Mouse (Mus musculus): ENCODE measurements around the gene Lcn5. TPM values are rescaled to one million over a fixed set of nuclear protein-coding genes. Genes with fewer than 3 reads are reported as not detected.
"Not testable (repeated sequence)": the region's sequence is repeated elsewhere in the genome, so short reads cannot be mapped to it uniquely, and the experiment has no call there.

Gene Lcn5
- polyA plus RNA-seq, 1 experiment from 2014 or later = not detected

DNA sequence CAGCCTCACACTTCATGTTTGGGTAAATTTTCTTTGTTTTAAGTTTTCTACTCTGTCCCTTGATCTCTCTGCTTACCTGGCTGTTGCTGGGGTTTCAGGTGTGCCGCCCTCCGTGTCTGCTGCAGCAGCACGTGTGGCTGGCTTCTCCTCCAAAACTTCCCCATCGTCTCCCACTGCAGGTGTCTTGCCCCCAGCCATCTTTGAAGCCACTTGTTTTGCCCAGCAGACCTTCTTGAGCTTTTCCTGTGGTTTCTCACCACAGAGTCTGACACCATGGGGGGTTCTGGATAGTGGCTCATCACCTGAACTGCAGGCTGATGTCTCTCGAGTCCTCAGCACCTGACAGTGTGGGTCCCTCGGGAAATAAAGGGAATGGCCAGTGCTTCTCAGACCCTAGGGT, 21.8 kb downstream of the Lcn5 start:
- WGBS = 74% methylated on average over 6 of the region's 6 CpGs

DNA sequence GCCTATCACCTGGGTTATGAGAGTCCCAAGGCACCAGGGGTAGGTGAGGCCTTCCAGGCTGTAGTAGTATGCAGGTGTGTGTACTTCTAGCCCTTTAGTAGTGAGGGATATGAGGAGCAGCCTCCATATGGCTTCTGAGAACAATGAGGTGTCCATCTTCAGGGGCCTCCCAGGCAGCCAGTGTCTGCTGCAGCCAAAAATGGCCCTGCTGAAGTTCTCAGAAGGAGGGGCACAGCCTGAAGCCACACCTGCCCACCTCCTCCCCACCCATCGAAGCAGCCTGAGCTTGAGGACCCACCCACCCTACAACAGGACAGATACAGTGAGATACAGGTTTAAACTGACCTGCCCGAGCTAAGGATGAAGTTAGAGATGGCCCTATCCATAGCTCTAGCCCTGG, 24.7 kb downstream of the Lcn5 start, which contains the start of gene Lcn10:
TSS of gene Lcn10 (plus strand) at position 301 of the 400 bp plus-strand sequence.
- Histone ChIP-seq H3K27ac (no peak within 1 kb of the TSS), H3K9ac (no peak within 1 kb of the TSS), H3K4me1 (0 out of 2 replicates have a peak, but pooled peaks cover 3% of the 10 kb centered on the region), H3K9me3 (no peaks in the 10 kb centered on the region), H3K27me3 (0 out of 2 replicates have a peak, but pooled peaks cover 3% of the 10 kb centered on the region), H3K4me3 (no peak within 1 kb of the TSS), H3K36me3 (no peaks in the 10 kb centered on the region), H3K4me2 (no peak within 1 kb of the TSS)
- ATAC-seq (ENCODE audit: insufficient number of reproducible peaks, insufficient read depth, low FRiP score, low TSS enrichment, low read depth) = no peak
- 68% methylated on average over 2 of the region's 2 CpGs for WGBS

More for the DNA sequence above, 21.8 kb downstream of the Lcn5 start:
- H3K9ac ChIP-seq = no peak overlapping the region
- no peak overlapping the region for H3K4me2 ChIP-seq
- H3K36me3 ChIP-seq = no peaks in the 10 kb centered on the region
- H3K9me3 ChIP-seq = no peaks in the 10 kb centered on the region
- no peak overlapping the region for H3K27ac ChIP-seq
- no peak for ATAC-seq (ENCODE audit: insufficient number of reproducible peaks, insufficient read depth, low FRiP score, low TSS enrichment, low read depth)
- H3K4me3 ChIP-seq = no peak overlapping the region
- H3K27me3 ChIP-seq = 0 out of 2 replicates have a peak, but pooled peaks cover 1% of the 10 kb centered on the region
- 0 out of 2 replicates have a peak, but pooled peaks cover 3% of the 10 kb centered on the region for H3K4me1 ChIP-seq

- Histone ChIP-seq H3K4me1 (no peaks in the 10 kb centered on the region), H3K9me3 (no peaks in the 10 kb centered on the region)
- 45% methylated on average over 2 of the region's 4 CpGs for WGBS
Observed at GRCm38 (mm10) chr2:25686941-25687340, 29.2 kb downstream of the Lcn5 start.

GRCm38 (mm10) chr2:25694605-25695004, 36.9 kb downstream of the Lcn5 start:
- Histone ChIP-seq H3K27me3 (no peaks in the 10 kb centered on the region), H3K9ac (no peak overlapping the region), H3K36me3 (no peaks in the 10 kb centered on the region), H3K4me1 (no peaks in the 10 kb centered on the region), H3K4me3 (no peak overlapping the region), H3K4me2 (no peak overlapping the region), H3K27ac (no peak overlapping the region), H3K9me3 (no peaks in the 10 kb centered on the region)
- no peak for ATAC-seq (ENCODE audit: insufficient number of reproducible peaks, insufficient read depth, low FRiP score, low TSS enrichment, low read depth)

More at GRCm38 (mm10) chr2:25686941-25687340, 29.2 kb downstream of the Lcn5 start:
- H3K27ac ChIP-seq = no peak overlapping the region
- H3K4me3 ChIP-seq = no peak overlapping the region
- no peak overlapping the region for H3K9ac ChIP-seq
- H3K36me3 ChIP-seq = no peaks in the 10 kb centered on the region
- 0 out of 2 replicates have a peak, but pooled peaks cover 3% of the 10 kb centered on the region for H3K27me3 ChIP-seq
- no peak for ATAC-seq (ENCODE audit: insufficient number of reproducible peaks, insufficient read depth, low FRiP score, low TSS enrichment, low read depth)
- H3K4me2 ChIP-seq = no peak overlapping the region

- 63% methylated on average over 4 of the region's 4 CpGs for WGBS
- H3K9me3 ChIP-seq = no peaks in the 10 kb centered on the region
Observed at GRCm38 (mm10) chr2:25696951-25697350, 39.2 kb downstream of the Lcn5 start.

GRCm38 (mm10) chr2:25698696-25699095, 40.9 kb downstream of the Lcn5 start:
- Histone ChIP-seq H3K4me2 (no peak overlapping the region), H3K27me3 (no peaks in the 10 kb centered on the region), H3K9ac (no peak overlapping the region), H3K4me1 (no peaks in the 10 kb centered on the region), H3K4me3 (no peak overlapping the region), H3K36me3 (no peaks in the 10 kb centered on the region), H3K27ac (no peak overlapping the region), H3K9me3 (no peaks in the 10 kb centered on the region)
- no peak for ATAC-seq (ENCODE audit: insufficient number of reproducible peaks, insufficient read depth, low FRiP score, low TSS enrichment, low read depth)
- 88% methylated on average over 2 of the region's 2 CpGs for WGBS

More at GRCm38 (mm10) chr2:25696951-25697350, 39.2 kb downstream of the Lcn5 start:
- Histone ChIP-seq H3K9ac (no peak overlapping the region), H3K36me3 (no peaks in the 10 kb centered on the region), H3K27ac (no peak overlapping the region), H3K4me3 (no peak overlapping the region), H3K4me2 (no peak overlapping the region), H3K27me3 (no peaks in the 10 kb centered on the region), H3K4me1 (no peaks in the 10 kb centered on the region)
- no peak for ATAC-seq (ENCODE audit: insufficient number of reproducible peaks, insufficient read depth, low FRiP score, low TSS enrichment, low read depth)

DNA sequence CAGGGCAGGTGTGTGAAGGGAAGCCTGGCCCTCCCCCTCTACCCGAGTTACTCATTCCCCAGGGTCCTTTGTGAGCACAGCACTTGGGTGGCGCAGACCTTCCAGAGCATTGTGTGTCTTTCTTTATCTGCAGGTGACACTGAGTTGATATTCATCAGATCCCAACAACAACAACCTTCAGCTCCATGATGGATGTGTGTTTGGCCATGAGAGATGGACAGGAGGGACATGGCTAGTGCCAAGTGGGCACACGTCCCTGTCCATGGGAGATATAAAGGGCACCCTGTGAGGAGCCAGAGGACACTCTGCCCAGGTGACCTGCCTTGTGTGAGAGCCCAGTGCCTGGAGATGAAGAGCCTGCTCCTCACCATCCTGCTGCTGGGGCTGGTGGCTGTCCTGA, 42.0 kb downstream of the Lcn5 start, which contains the start of gene Obp2a:
TSS of gene Obp2a (plus strand) at position 301 of the 400 bp plus-strand sequence.
- H3K27me3 ChIP-seq; H3K27ac ChIP-seq; ATAC-seq (ENCODE audit: insufficient number of reproducible peaks, insufficient read depth, low FRiP score, low TSS enrichment, low read depth); H3K4me1 ChIP-seq; H3K4me2 ChIP-seq; H3K4me3 ChIP-seq; H3K9ac ChIP-seq; H3K9me3 ChIP-seq; H3K36me3 ChIP-seq: not testable (repeated sequence)
- 77% methylated on average over 3 of the region's 3 CpGs for WGBS

- no peaks in the 10 kb centered on the region for H3K36me3 ChIP-seq
- no peaks in the 10 kb centered on the region for H3K4me1 ChIP-seq
- H3K4me2 ChIP-seq = no peak overlapping the region
- no peaks in the 10 kb centered on the region for H3K27me3 ChIP-seq
- ATAC-seq (ENCODE audit: insufficient number of reproducible peaks, insufficient read depth, low FRiP score, low TSS enrichment, low read depth) = no peak
- no peak overlapping the region for H3K4me3 ChIP-seq
- H3K27ac ChIP-seq = no peak overlapping the region
- no peaks in the 10 kb centered on the region for H3K9me3 ChIP-seq
- H3K9ac ChIP-seq = no peak overlapping the region
- 85% methylated on average over 5 of the region's 5 CpGs for WGBS
Observed at GRCm38 (mm10) chr2:25701001-25701400, 43.2 kb downstream of the Lcn5 start.

GRCm38 (mm10) chr2:25703706-25704105, 46.0 kb downstream of the Lcn5 start:
- no peak overlapping the region for H3K27ac ChIP-seq
- H3K4me1 ChIP-seq = peaks cover 9% of the 10 kb centered on the region
- H3K9ac ChIP-seq = no peak overlapping the region
- H3K4me3 ChIP-seq = no peak overlapping the region
- ATAC-seq (ENCODE audit: insufficient number of reproducible peaks, insufficient read depth, low FRiP score, low TSS enrichment, low read depth) = no peak
- no peaks in the 10 kb centered on the region for H3K9me3 ChIP-seq
- 85% methylated on average over 4 of the region's 4 CpGs for WGBS
- H3K36me3 ChIP-seq = no peaks in the 10 kb centered on the region
- no peaks in the 10 kb centered on the region for H3K27me3 ChIP-seq
- H3K4me2 ChIP-seq = no peak overlapping the region

- Histone ChIP-seq H3K9me3 (no peaks in the 10 kb centered on the region), H3K4me1 (peaks cover 13% of the 10 kb centered on the region), H3K27me3 (no peaks in the 10 kb centered on the region), H3K4me2 (peak within 1 kb of the TSS; percentile 76), H3K27ac (peak within 1 kb of the TSS; percentile 79), H3K36me3 (no peaks in the 10 kb centered on the region), H3K4me3 (peak within 1 kb of the TSS; percentile 80), H3K9ac (peak within 1 kb of the TSS; percentile 83)
- under 1% methylated on average over 78 of the region's 78 CpGs for WGBS
- peak; percentile 85 for ATAC-seq (ENCODE audit: insufficient number of reproducible peaks, insufficient read depth, low FRiP score, low TSS enrichment, low read depth)
Observed at GRCm38 (mm10) chr2:25706643-25707481, 49.1 kb downstream of the Lcn5 start, which contains the start of gene Bmyc. Gene Bmyc, plus strand, starts transcription at chr2:25706739.

DNA sequence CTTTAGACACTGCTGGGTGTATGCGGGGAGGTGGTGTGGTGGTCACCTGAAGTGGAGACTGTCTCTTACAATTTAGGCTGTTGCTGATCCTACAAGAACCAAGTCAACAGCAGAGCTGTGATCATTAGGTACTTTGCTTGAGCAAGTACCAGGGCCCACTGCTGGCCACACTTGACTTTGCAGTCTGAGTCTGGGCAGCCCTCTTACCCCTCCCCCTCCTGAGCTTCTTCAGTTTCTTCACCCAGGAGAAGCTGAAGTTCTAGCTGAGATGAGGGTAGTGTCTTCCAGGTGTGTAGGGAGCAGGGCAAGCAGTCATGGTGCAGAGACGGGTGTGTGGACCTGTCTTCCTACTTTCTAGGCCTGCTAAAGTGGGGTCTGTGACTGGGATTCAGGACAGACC, 50.4 kb downstream of the Lcn5 start:
- peak overlapping the region; percentile 36; the same call in 1 of the 2 replicates for H3K9ac ChIP-seq
- no peaks in the 10 kb centered on the region for H3K27me3 ChIP-seq
- 67% methylated on average over 2 of the region's 2 CpGs for WGBS
- H3K9me3 ChIP-seq = no peaks in the 10 kb centered on the region
- peaks cover 13% of the 10 kb centered on the region for H3K4me1 ChIP-seq
- H3K27ac ChIP-seq = no peak overlapping the region
- peak overlapping the region; percentile 33 for H3K4me2 ChIP-seq
- no peaks in the 10 kb centered on the region for H3K36me3 ChIP-seq
- 0 out of 2 replicates have a peak overlapping the region, but pooled peaks have one; percentile 1 for H3K4me3 ChIP-seq
- no peak for ATAC-seq (ENCODE audit: insufficient number of reproducible peaks, insufficient read depth, low FRiP score, low TSS enrichment, low read depth)

GRCm38 (mm10) chr2:25709056-25709455, 51.3 kb downstream of the Lcn5 start:
- WGBS = 90% methylated on average over 1 of the region's 1 CpGs
- H3K27me3 ChIP-seq; H3K9me3 ChIP-seq; ATAC-seq (ENCODE audit: insufficient number of reproducible peaks, insufficient read depth, low FRiP score, low TSS enrichment, low read depth); H3K4me2 ChIP-seq; H3K27ac ChIP-seq; H3K4me3 ChIP-seq; H3K36me3 ChIP-seq; H3K9ac ChIP-seq: not testable (repeated sequence)
- peaks cover 13% of the 10 kb centered on the region for H3K4me1 ChIP-seq

Measured in embryonic facial prominence, embryonic 13.5 days (tissue).